Mouse (Mus musculus) CH12.LX (cell line): Measurements from ENCODE around the gene H2-T3.

ENCODE experiments used
- CTCF ChIP-seq, 2 experiments: IDR thresholded peaks in 1 of 2; conservative IDR thresholded peaks in 1 of 2; 2 replicates each; pipeline ENCODE4 v1.5.1; 2011 to 2012; ENCODE audit warnings: low read depth in 2 of 2, low read length in 2 of 2, improper control_type of control experiment in 1 of 2, inconsistent platforms in 1 of 2, mild to moderate bottlenecking in 1 of 2, moderate library complexity in 1 of 2
- EP300 ChIP-seq: IDR thresholded peaks from 2 replicates; pipeline ENCODE4 v1.6.1; 2011; ENCODE audit warnings: low read length, improper control_type of control experiment
- HCFC1 ChIP-seq: IDR thresholded peaks from 2 replicates; pipeline ENCODE4 v1.6.1; 2012; ENCODE audit warnings: low read depth, mild to moderate bottlenecking, inconsistent platforms, low read length, improper control_type of control experiment
- MYC ChIP-seq: IDR thresholded peaks from 2 replicates; pipeline ENCODE4 v1.6.1; 2011; ENCODE audit warnings: low read depth, mild to moderate bottlenecking, improper control_type of control experiment, low read length
- NELFE ChIP-seq: IDR thresholded peaks from 2 replicates; pipeline ENCODE4 v1.6.1; 2011; ENCODE audit warnings: low read depth, low read length, improper control_type of control experiment
- POLR2A ChIP-seq: IDR thresholded peaks from 2 replicates; pipeline ENCODE4 v1.6.1; 2011; ENCODE audit warnings: low read depth, mild to moderate bottlenecking, improper control_type of control experiment, low read length
- UBTF ChIP-seq: IDR thresholded peaks from 2 replicates; pipeline ENCODE4 v1.6.1; 2012; ENCODE audit warnings: low read depth, mild to moderate bottlenecking, inconsistent platforms, low read length, improper control_type of control experiment, moderate library complexity
- USF2 ChIP-seq: conservative IDR thresholded peaks from 2 replicates; pipeline ENCODE4 v1.6.1; 2011; ENCODE audit warnings: low read depth, low read length, improper control_type of control experiment

DNA sequence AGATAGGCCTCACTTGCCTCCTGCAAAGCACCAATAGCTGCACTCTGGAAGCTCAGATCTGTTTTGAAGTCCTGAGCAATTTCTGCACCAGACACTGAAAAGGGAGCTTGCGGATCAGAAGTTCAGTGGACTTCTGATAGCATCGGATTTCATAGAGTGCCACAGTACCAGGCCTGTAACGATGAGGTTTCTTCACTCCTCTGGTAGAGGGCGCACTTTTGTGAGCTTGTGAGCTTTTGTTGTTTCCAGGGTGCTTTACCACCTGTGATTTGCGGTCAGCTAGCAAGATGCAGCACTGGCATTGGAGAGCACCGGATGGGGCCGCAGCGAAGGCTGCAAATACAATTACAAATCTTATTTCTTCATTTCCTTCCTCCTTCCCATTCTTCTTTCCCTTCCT, 36.8 kb upstream of the H2-T3 start:
- no peak for TF ChIP-seq CTCF (conservative IDR thresholded peaks at IDR 0.05 in 1 of 2, IDR thresholded peaks at IDR 0.05 in 1 of 2; ENCODE audit: low read depth in 2 of 2, low read length in 2 of 2)
- no peak for TF ChIP-seq UBTF
- TF ChIP-seq NELFE, result no peak
- no peak for TF ChIP-seq EP300
- no peak for TF ChIP-seq MYC
- TF ChIP-seq HCFC1, result no peak
- no peak for TF ChIP-seq POLR2A
- TF ChIP-seq USF2, result no peak
